Mouse (Mus musculus): ENCODE measurements around the gene Sik2.

DNA sequence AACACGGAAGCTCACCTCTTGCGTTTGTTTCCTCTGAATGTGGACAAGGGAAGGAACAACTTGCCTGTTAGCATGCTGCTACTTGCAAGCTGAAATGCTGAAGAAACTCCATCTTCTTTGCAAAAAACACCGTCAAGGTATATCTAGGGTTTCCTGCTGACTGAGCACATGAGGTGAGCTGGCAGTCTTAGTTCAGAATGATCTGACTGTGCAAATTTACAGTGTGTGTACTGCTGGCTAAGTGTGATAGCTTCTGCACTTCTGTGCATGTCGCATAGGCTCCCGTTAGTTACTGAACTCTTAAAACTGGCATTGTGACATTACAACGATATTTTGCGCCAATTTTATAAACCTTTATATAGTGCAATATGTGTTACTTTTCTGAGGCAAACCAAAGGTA, 10.8 kb upstream of the Sik2 start:
- TF ChIP-seq POLR2A (IDR thresholded peaks at IDR 0.05; ENCODE audit: low read depth, low read length) (no peak), CTCF (IDR thresholded peaks at IDR 0.05; ENCODE audit: extremely low read depth, insufficient read length, insufficient replicate concordance, low read depth, low read length) (no peak)

Measured in small intestine, adult 2 months (tissue).